Mouse (Mus musculus) hematopoietic stem cell, adult 5-6 weeks (primary cell): Measurements from ENCODE around the gene Nap1l1. TPM values are rescaled to one million over a fixed set of nuclear protein-coding genes. Genes with fewer than 3 reads are reported as not detected.
"Not testable (repeated sequence)": the region's sequence is repeated elsewhere in the genome, so short reads cannot be mapped to it uniquely, and the experiment has no call there.

Experiments
- ATAC-seq, 2 experiments: fragments of 125-278 bp in 1 of 2; replicated peaks in 1 of 2; 2 replicates each; pipeline ENCODE4 v1.8.0; 2016 to 2017; ENCODE audit warnings: inconsistent platforms in 2 of 2, mild to moderate bottlenecking in 2 of 2, moderate number of reproducible peaks in 2 of 2, low read depth in 1 of 2, moderate TSS enrichment in 1 of 2; ENCODE audit not compliant: low FRiP score in 2 of 2, poor library complexity in 2 of 2, severe bottlenecking in 2 of 2, insufficient read depth in 1 of 2, low TSS enrichment in 1 of 2
- total RNA-seq: library from RNA; stranded (forward); fragments of 172-1452, 232-1000 nt; gene quantifications from 2 replicates; pipeline ENCODE4 v1.2.3, GENCODE M21; 2017

The Nap1l1 gene
- total RNA-seq, 1 experiment from 2014 or later = 635 TPM

DNA sequence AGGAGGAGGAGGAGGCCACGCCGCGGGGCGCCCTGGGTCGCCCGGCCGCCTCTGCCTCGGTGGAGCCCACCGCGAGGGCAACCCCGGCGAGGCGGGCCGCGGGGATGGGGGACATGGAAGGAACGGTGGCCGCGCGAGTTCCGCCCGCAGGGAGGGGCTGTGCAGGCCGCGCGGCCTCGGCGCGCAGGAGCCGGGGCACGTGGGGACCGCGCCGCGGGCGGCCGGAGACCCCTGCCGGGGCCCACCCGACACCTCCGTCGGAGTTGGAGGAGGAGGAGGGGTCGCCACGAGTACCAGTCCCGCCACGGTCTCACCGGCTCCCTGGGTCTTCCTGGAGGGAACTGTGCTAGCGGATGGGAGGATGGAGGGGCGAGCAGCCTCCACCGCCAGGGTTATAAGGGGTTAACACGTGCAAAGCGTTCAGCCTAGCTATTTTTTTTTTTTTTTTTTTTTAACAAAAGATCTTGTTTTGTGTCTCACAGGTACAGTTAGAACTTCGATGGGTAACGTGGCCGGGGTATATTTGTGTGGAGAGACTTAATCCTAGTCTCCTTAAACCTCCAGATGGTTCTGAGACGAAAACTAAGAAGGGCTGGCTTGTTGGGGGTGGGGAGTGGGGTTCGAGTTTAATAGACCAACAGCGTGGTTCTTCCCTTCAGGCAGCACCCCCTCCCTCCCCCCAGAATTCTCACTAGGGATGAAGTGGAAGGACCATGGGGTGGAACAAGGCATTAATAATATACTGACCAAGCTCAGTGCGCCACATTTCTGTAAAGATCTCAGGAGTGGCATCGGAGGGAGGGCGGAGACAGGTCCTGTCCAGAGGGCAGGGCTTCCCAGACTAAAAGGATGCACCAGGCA, 718 bp downstream of the Nap1l1 start:
- ATAC-seq = peak in 1 of 2 experiments; percentile 13; a peak in 1 of 4 replicates

- no peak for ATAC-seq
Observed at GRCm38 (mm10) chr10:111476301-111476700, 3.3 kb downstream of the Nap1l1 start.

DNA sequence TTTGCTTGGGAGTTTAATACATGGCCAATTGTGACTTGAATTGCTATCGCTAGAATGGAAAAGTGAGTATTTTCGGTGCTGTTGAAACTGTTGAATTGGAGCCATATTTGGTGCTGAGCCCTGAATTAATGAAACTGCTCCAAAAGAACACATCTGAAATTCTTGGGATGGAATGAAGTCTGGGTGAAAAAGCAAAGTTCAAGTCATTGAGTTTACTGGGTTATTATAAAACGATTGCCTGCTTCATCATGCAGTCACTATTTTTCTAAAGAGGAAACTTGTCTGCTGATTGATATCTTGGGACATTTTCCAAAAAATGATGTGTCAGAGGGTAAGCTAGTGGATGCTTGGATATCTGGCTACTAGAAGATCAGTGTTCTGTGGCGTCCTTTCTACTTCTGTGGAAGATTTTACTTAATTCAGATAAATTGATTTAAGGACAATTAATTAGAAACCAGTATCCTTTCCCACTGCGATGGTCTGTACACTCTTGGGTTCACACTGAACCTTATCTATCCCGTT, 4.0 kb downstream of the Nap1l1 start:
- no peak for ATAC-seq

DNA sequence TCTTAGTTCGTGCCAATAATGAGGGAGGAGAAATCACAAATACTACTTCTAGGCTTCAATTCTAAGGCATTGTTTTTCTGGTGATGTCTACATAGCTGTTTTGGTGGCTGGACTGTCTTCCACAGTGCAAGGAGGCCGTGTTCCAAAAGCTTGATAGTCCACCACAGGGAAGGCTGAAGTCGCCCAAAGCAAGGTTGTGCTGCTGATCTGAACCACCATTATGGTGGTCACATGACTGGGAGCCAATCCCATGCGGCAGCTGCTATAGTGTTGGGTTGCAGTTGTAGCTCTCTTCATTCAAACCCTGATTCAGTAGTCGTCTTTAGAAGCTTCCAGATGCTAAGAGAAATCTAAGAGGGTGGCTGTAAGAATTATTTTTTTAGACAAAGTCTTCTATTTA, 6.6 kb downstream of the Nap1l1 start:
- no peak for ATAC-seq

GRCm38 (mm10) chr10:111482654-111483053, 9.6 kb downstream of the Nap1l1 start:
- ATAC-seq = no peak

DNA sequence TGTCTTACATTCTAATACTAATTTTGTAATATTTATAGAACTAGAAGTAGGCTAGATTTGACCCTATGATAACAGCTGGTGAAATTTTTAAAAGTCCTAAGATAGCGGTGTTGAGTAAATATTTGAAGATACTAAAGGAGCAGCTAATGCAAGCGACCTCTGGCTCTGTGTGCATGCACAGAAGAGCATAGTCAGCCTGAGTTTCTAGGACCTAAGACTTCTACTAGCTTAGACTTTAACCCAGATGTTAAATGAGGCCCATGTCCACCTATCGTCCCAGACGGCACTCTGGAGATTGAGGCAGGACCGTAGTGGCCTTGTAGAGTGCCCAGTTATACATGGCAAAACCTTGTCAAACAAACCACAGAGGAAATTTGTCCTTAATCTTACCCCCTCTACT, 11.1 kb downstream of the Nap1l1 start:
- no peak for ATAC-seq

- 0 out of 4 replicates have a peak, but pooled peaks of 1 of the 2 experiments have one; percentile 42 for ATAC-seq
Observed at GRCm38 (mm10) chr10:111488793-111489192, 15.8 kb downstream of the Nap1l1 start.

- not testable (repeated sequence) for ATAC-seq
Observed at GRCm38 (mm10) chr10:111490079-111490478, 17.1 kb downstream of the Nap1l1 start.

DNA sequence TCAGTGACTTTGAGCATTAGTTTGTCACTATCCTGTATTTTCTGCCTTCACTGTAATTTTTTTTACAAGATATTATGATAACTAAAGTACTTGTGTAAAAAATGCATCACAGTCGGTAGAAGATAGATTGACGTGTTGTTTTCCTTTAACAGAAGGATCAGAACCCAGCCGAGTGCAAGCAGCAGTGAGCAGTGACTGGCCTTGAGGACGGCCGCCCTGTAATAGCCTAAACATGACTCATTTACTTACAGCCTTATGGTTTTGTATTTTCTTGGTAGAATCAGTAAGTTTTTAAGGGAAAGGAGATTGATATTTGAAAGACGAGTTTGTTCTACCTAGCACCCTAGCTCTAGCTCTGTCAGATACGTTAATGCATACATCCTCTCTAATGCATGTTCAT, 22.9 kb downstream of the Nap1l1 start:
- ATAC-seq = no peak

DNA sequence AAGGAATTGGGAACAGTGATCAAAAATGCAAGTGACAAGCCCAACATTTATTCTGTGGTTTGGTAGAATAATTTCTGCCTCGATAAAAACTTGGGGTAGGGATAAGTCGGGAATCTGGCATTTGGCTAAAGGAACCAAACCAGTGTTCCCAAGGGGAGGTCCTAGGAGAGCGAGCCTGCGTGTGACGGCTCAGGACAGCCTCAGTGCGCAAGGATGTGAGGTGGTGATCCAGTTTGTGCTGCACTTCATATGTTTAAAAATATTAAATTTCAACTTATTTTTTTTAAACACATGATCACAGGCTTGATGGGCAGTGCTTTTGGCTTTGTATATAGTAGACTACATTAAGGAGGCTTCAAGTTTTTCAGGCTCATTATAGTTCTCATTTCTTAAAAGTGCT, 26.9 kb downstream of the Nap1l1 start:
- ATAC-seq = no peak

- ATAC-seq = peak in 1 of 2 experiments; percentile 41; a peak in 1 of 4 replicates
Observed at GRCm38 (mm10) chr10:111503071-111503470, 30.0 kb downstream of the Nap1l1 start.

DNA sequence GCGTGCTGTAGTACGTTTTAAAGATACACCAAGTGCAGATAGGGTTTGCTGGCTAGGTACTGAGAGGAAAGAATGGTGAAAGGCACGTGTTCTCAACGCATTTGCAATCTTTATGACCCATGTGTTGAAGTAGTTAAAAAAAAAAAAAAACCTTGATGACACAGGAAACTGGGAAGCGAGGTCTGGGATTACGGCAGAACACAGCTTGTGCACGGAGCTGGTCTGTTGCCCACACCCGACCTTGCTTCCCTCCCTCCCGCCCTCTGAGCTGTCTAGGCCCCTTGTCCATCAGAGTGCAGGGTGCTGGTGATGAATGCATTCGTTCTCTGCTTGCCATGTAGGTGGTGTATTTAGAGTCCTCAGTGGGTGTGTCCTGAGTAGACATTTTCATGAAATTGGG, 30.7 kb downstream of the Nap1l1 start:
- ATAC-seq = no peak

- ATAC-seq = no peak
Observed at GRCm38 (mm10) chr10:111504606-111505005, 31.6 kb downstream of the Nap1l1 start.

DNA sequence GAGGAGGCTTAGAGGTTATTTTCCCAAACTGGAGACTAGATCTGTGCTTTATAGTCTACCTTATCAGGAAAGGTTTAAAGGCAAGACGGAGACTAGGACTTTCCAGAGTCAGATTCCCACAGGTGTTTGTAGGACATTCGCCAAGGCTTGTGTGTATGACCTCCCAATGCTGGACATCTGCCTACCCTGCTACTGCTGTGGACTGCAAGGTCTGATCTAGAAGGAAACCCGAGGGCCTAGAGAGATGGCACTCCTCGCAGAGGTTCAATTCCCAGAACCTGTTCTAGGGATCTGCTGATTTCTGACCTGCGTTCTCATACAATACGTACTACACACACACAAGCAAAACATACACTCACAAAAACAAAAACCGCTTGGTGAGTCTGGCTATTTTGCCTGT, 32.4 kb downstream of the Nap1l1 start:
- no peak for ATAC-seq

DNA sequence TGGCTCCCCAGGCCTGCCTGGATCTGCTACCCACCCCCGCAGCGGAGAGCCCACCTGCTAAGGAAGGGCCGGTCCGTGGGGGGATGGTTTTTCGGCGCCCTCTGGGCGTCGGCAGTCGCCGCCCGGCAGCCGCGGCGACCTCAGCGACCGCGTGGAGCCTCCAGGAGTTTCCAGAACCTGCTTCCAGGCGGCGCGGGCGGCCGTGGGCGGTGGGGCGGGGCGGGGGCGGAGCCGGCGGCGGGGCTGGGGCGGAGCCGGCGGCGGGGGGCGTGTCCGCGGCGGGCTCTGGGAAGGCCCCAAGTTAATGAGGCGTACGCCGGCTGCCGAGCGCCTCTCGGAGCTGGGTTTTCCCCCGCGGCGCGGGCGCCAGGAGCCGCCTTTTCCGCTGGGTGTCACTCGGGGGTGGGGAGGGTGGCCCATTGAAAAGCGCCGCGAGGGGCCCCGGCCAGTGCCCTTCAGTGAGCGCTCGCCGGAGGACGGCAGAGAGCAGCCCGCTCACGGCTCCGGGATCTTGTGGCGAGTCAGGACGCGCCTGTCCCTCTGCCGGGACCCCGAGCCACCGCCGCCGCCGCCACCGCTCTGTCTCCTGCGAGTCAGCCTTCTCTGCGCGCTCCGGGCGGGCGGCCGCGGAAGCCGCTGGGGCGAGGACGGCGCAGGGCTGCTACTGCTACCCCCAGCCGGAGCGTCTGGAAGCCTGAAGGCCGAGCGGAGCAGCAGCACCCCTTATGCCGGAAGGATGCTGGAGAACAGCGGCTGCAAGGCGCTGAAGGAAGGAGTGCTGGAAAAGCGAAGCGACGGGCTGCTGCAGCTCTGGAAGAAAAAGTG, 33.3 kb downstream of the Nap1l1 start, which contains the start of gene Phlda1:
Gene Phlda1 (plus strand): TSS at position 186 of the 825 bp plus-strand sequence.
- ATAC-seq = peak; percentile 61 to 74

DNA sequence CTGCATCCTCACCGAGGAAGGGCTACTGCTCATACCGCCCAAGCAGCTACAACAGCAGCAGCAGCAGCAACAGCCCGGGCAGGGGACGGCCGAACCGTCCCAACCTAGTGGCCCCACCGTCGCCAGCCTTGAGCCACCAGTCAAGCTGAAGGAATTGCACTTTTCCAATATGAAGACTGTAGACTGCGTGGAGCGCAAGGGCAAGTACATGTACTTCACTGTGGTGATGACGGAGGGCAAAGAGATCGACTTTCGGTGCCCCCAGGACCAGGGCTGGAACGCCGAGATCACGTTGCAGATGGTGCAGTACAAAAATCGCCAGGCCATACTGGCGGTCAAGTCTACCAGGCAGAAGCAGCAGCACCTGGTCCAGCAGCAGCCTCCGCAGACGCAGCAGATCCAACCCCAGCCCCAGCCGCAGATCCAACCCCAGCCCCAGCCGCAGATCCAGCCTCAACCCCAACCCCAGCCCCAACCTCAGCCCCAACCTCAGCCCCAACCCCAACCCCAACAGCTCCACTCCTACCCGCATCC, 34.0 kb downstream of the Nap1l1 start:
- ATAC-seq = peak in 1 of 2 experiments; percentile 10; a peak in 2 of 4 replicates

DNA sequence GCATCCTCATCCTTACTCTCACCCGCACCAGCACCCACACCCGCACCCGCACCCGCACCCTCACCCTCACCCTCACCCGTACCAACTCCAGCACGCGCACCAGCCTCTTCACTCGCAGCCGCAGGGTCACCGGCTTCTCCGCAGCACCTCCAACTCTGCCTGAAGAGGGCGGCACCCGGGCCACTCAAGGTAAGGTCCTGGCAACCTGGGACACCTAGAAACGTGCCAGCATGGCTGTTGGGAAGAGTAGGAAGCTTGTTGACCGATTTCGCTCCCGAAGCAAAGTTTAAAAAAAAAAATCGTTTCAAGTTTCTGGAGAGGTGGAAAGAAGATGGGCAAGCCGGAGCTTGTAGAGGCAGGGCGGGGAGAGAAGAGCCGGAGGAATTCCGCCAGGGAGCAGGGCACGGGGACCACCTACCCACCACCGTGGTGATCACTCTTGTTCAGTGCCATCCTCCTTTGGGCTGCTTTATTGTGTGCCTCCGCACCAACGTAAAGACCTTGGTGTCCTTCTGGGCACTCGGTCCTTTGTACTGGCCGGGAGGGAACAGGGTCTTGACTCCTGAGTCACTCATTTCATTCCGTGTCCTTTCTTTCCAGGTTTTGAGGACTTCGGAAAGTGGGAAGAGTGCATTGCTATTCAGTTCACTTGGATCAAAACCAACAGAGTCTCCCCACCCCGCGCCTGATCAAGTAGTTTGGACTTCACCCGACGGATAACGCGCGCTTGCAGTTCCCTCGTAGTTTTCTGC, 34.6 kb downstream of the Nap1l1 start:
- peak; percentile 23 to 24; a peak in 2 of 4 replicates for ATAC-seq
